8 mouse cellular contexts compared by ENCODE assay signal in genomic region chr19:47463636-47464303, GRCm38 (mm10). TPM values are rescaled to one million over a fixed set of nuclear protein-coding genes. Genes with fewer than 3 reads are reported as not detected.
DNase-seq lines count a peak whose midpoint lies in the region; ATAC-seq and TF ChIP-seq lines count a peak whose summit lies in the region.

No protein-coding gene starts in this region.

- peak overlapping the region; percentile 76 for H3K4me2 ChIP-seq in hindbrain, embryonic 15.5 days

- peak; percentile 79 for ATAC-seq in activated CD4-positive, CD25-positive, alpha-beta regulatory T cell, adult 4 months
- peak; percentile 59 for ATAC-seq in hindbrain, embryonic 15.5 days (ENCODE audit: low FRiP score, low read depth)

- no peaks in the 10 kb centered on the region for H3K36me3 ChIP-seq in hindbrain, embryonic 15.5 days
- no peaks in the 10 kb centered on the region for H3K36me3 ChIP-seq in megakaryocyte, embryonic 14.5 days (replicated peaks; ENCODE audit: low read length)

- peak overlapping the region; percentile 86 for H3K4me3 ChIP-seq in gastrocnemius, adult 2 months
- H3K4me3 ChIP-seq in hindbrain, embryonic 15.5 days, result peak overlapping the region; percentile 67
- peak overlapping the region; percentile 91 for H3K4me3 ChIP-seq in megakaryocyte, embryonic 14.5 days (replicated peaks)

- WGBS in hindbrain, embryonic 15.5 days, result under 1% methylated on average over 40 of the region's 46 CpGs

- intact Hi-C loops in gastrocnemius, adult 2 months (cut with DNase I), result loop anchor here (1.0 to 5.0 kb wide), 3 partner anchors 61 to 107 kb away; no protein-coding TSS in a partner anchor
- intact Hi-C loops in left cerebral cortex, postnatal 10 days (cut with DNase I), result loop anchor here (2.0 kb wide), 1 partner anchor 107 kb away; no protein-coding TSS in a partner anchor

- no peaks in the 10 kb centered on the region for H3K27me3 ChIP-seq in hindbrain, embryonic 15.5 days
- peaks cover 81% of the 10 kb centered on the region for H3K27me3 ChIP-seq in megakaryocyte, embryonic 14.5 days (replicated peaks)

- no peaks in the 10 kb centered on the region for H3K9me3 ChIP-seq in hindbrain, embryonic 15.5 days
- H3K9me3 ChIP-seq in megakaryocyte, embryonic 14.5 days, result peaks cover 22% of the 10 kb centered on the region

- TF ChIP-seq CTCF in gastrocnemius, adult 2 months (IDR thresholded peaks at IDR 0.05), result peak; percentile 94; the same call in 1 of the 2 replicates

- H3K4me1 ChIP-seq in hindbrain, embryonic 15.5 days (replicated peaks), result peaks cover 35% of the 10 kb centered on the region
- H3K4me1 ChIP-seq in megakaryocyte, embryonic 14.5 days, result peaks cover 21% of the 10 kb centered on the region

- peak overlapping the region; percentile 69 for H3K9ac ChIP-seq in hindbrain, embryonic 15.5 days

- peak overlapping the region; percentile 91 for H3K27ac ChIP-seq in gastrocnemius, adult 2 months
- H3K27ac ChIP-seq in hindbrain, embryonic 15.5 days (replicated peaks), result peak overlapping the region; percentile 60

- peak; percentile 57 to 77 for DNase-seq in cerebellum, postnatal 25 days
- DNase-seq in gastrocnemius, adult 2 months, result peak; percentile 95
- peak; percentile 39 to 89 for DNase-seq in left cerebral cortex, postnatal 10 days (ENCODE audit: extremely low spot score in 1 of 2, low spot score in 2 of 2)
- DNase-seq in skeletal muscle tissue, adult 2 months (ENCODE audit: low read depth, low spot score), result peak; percentile 76
- DNase-seq in yolk sac, embryonic 10.5 days (ENCODE audit: low spot score), result peak; percentile 84

RNA-seq across cellular contexts. Expression of gene Sh3pxd2a, which starts 0.4 kb away (rescaled TPM):
- under 1 TPM; 0.60 to 0.79 TPM for polyA plus RNA-seq in activated CD4-positive, CD25-positive, alpha-beta regulatory T cell, adult 4 months (2017; shearing (Covaris generic))
- total RNA-seq in gastrocnemius, adult 2 months (2021), result 10 to 100 TPM; 37.7 to 44.7 TPM
- 2.3 and 2.4 TPM in 2 replicates for polyA plus RNA-seq in hindbrain, embryonic 15.5 days (2015; fragmentation: Nextera tagmentation; extraction: Ambion mirVana)
- total RNA-seq in left cerebral cortex, postnatal 10 days (2021), result 10 to 100 TPM; 22.8 to 23.4 TPM
- 0.21 TPM in 1 of 2 replicates, not detected in the other for polyA plus RNA-seq in megakaryocyte, embryonic 14.5 days (2012; ENCODE audit: insufficient read depth, low replicate concordance)

Comparison
In these comparisons a context has a peak if more than half of its experiments do, and no peak if none do; other contexts are left out.
1. Peak in every context shown above with its lines: DNase-seq, ATAC-seq, H3K4me3 ChIP-seq and H3K27ac ChIP-seq.